Mouse (Mus musculus) intestine, postnatal 0 days (tissue): ENCODE results near the gene Ccpg1os. TPM values are rescaled to one million over a fixed set of nuclear protein-coding genes. Genes with fewer than 3 reads are reported as not detected.

Experiments used
- ATAC-seq: fragments of 200-750 bp; cut with Nextera tagmentation; 2 replicates; pipeline ENCODE4 v1.8.0; 2017; ENCODE audit warnings: mild to moderate bottlenecking, moderate TSS enrichment, moderate library complexity
- H3K27ac ChIP-seq: fragments of 300-500 bp; sonication (generic); 2 replicates; pipeline ENCODE4 v1.5.1; 2014; ENCODE audit warnings: mild to moderate bottlenecking, low read depth, low read length, moderate library complexity
- H3K27me3 ChIP-seq: fragments of 300-500 bp; sonication (generic); replicated peaks from 2 replicates; pipeline ENCODE4 v1.6.1; 2014; ENCODE audit warnings: low read length, mixed read lengths; ENCODE audit not compliant: control insufficient read depth, insufficient read depth
- H3K36me3 ChIP-seq: fragments of 300-500 bp; sonication (generic); 2 replicates; pipeline ENCODE4 v1.6.1; 2014; ENCODE audit warnings: mild to moderate bottlenecking, moderate library complexity; ENCODE audit not compliant: control insufficient read depth, insufficient read depth
- H3K4me1 ChIP-seq: fragments of 300-500 bp; sonication (generic); replicated peaks from 2 replicates; pipeline ENCODE4 v1.6.1; 2014; ENCODE audit warnings: antibody characterized with exemption, low read length, mixed read lengths; ENCODE audit not compliant: control insufficient read depth, insufficient read depth
- H3K4me2 ChIP-seq: fragments of 300-500 bp; sonication (generic); replicated peaks from 2 replicates; pipeline ENCODE4 v1.6.1; 2014; ENCODE audit warnings: low read depth, mild to moderate bottlenecking, moderate library complexity
- H3K4me3 ChIP-seq: fragments of 300-500 bp; sonication (generic); 2 replicates; pipeline ENCODE4 v1.5.1; 2014; ENCODE audit warnings: low read depth, low read length
- H3K9ac ChIP-seq: fragments of 300-500 bp; sonication (generic); 2 replicates; pipeline ENCODE4 v1.6.1; 2014; ENCODE audit warnings: mild to moderate bottlenecking, low read depth, low read length
- H3K9me3 ChIP-seq: fragments of 300-500 bp; sonication (generic); 2 replicates; pipeline ENCODE4 v1.6.1; 2016; ENCODE audit warnings: mixed run types; ENCODE audit not compliant: control insufficient read depth
- CTCF ChIP-seq: sonication (generic); IDR thresholded peaks from 2 replicates; pipeline ENCODE4 v1.5.1; 2016; ENCODE audit warnings: low read depth, mild to moderate bottlenecking, control low read depth, antibody characterized with exemption, moderate library complexity
- WGBS: fragments of 180-500 bp; shearing (Covaris S2); extraction: QIAGEN DNeasy Blood & Tissue Kit; methylation state at CpG from one replicate; pipeline ENCODE4 v1.1.7; 2014; 5-methylcytosine and 5-hydroxymethylcytosine counted together
- polyA plus RNA-seq: library from polyadenylated mRNA; unstranded; fragments of >200 nt; fragmentation: Nextera tagmentation; extraction: Ambion mirVana; gene quantifications from 2 replicates; pipeline ENCODE4 v1.2.1, GENCODE M21; 2015

Ccpg1os gene
- polyA plus RNA-seq, 1 experiment from 2014 or later: 7.7 TPM

- no peak for TF ChIP-seq CTCF
- Histone ChIP-seq H3K4me2 (no peak overlapping the region), H3K9me3 (no peaks in the 10 kb centered on the region), H3K27ac (no peak overlapping the region), H3K36me3 (peaks cover 45% of the 10 kb centered on the region), H3K27me3 (no peaks in the 10 kb centered on the region), H3K9ac (no peak overlapping the region), H3K4me1 (no peaks in the 10 kb centered on the region), H3K4me3 (no peak overlapping the region)
- 92% methylated on average over 10 of the region's 10 CpGs for WGBS
- no peak for ATAC-seq
These were observed 34.7 kb upstream of the Ccpg1os start for GRCm38 (mm10) chr9:73019841-73020240.

DNA sequence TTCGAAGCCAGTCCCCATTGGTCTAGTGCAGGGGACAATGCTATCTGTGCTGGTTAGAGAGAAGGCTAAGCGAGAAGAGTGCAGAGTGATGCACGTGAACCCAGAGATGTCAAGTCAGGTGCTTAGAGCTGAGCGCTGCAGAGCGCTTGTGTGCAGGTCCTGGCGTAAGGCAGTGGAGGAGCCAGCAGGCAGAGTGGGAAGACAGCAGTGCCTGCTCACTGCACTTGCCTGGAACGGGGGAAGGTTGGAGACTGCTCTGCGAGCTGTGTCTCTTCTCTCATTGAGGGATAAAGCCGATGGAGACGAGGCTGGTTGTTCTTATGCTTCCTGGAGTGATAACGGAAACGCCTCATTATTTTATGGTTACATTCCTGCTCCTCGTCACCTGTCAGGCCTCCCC lies 29.5 kb upstream of the Ccpg1os start:
- no peaks in the 10 kb centered on the region for H3K27me3 ChIP-seq
- H3K9me3 ChIP-seq: no peaks in the 10 kb centered on the region
- H3K4me3 ChIP-seq: no peak overlapping the region
- TF ChIP-seq CTCF: no peak
- no peak overlapping the region for H3K4me2 ChIP-seq
- 66% methylated on average over 13 of the region's 13 CpGs for whole genome bisulfite sequencing
- H3K9ac ChIP-seq: no peak overlapping the region
- H3K36me3 ChIP-seq: peaks cover 77% of the 10 kb centered on the region
- no peak overlapping the region; the same call in 1 of the 2 replicates for H3K27ac ChIP-seq
- no peak for ATAC-seq
- no peaks in the 10 kb centered on the region for H3K4me1 ChIP-seq

DNA sequence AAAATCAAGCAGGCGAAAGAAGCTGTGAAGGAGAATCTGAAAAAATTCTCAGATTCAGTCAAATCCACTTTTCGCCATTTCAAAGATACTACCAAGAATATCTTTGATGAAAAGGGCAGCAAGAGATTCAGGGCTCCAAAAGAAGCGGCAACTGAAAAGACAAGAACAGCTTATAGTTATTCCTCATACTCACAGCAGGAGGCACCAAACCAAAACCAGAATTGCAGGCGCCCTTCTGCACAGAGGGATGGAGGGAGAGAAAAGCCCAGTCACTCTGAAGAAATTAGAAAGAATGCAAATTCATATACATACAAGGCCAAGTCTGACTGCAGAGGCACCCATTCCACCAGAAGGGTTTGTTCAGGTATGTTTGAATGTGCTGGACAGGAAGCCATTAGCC lies 27.4 kb upstream of the Ccpg1os start:
- Histone ChIP-seq H3K9ac (no peak overlapping the region), H3K4me2 (no peak overlapping the region), H3K4me1 (no peaks in the 10 kb centered on the region), H3K4me3 (no peak overlapping the region), H3K27ac (no peak overlapping the region), H3K36me3 (peaks cover 70% of the 10 kb centered on the region), H3K27me3 (no peaks in the 10 kb centered on the region), H3K9me3 (no peaks in the 10 kb centered on the region)
- WGBS: 91% methylated on average over 4 of the region's 4 CpGs
- no peak for ATAC-seq
- TF ChIP-seq CTCF: peak; percentile 35

GRCm38 (mm10) chr9:73008384-73008783 lies 23.2 kb upstream of the Ccpg1os start:
- Histone ChIP-seq H3K4me1 (no peaks in the 10 kb centered on the region), H3K36me3 (peaks cover 52% of the 10 kb centered on the region), H3K27ac (no peak overlapping the region), H3K9me3 (no peaks in the 10 kb centered on the region), H3K4me2 (no peak overlapping the region), H3K9ac (no peak overlapping the region), H3K27me3 (no peaks in the 10 kb centered on the region), H3K4me3 (no peak overlapping the region)
- TF ChIP-seq CTCF: no peak
- no peak for ATAC-seq
- 63% methylated on average over 3 of the region's 3 CpGs for WGBS

DNA sequence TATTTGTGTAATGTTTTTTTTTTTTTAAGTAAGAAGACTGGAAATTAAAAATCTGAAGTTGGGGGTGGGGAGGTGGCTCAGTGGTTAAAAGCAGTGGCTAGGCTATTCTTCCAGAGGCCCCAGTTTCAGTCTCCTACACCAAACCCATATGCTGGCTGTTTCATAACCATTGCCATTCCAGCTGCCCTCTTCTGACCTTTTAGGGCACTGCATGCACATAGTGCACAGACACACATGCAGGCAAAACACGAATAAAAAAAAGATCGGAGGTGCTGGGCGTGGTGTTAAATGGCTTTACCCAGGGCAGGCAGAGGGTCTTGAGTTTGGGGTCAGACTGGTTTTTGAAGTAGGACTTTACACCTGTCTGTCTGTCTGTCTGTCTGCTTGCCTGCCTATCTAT lies 21.0 kb upstream of the Ccpg1os start:
- WGBS: 89% methylated on average over 3 of the region's 3 CpGs
- no peak overlapping the region for H3K4me3 ChIP-seq
- no peaks in the 10 kb centered on the region for H3K27me3 ChIP-seq
- no peak overlapping the region for H3K27ac ChIP-seq
- H3K4me2 ChIP-seq: no peak overlapping the region
- H3K4me1 ChIP-seq: no peaks in the 10 kb centered on the region
- peak; percentile 41 for TF ChIP-seq CTCF
- no peaks in the 10 kb centered on the region for H3K9me3 ChIP-seq
- no peak overlapping the region for H3K9ac ChIP-seq
- H3K36me3 ChIP-seq: peaks cover 42% of the 10 kb centered on the region
- ATAC-seq: no peak

GRCm38 (mm10) chr9:73005106-73005505 lies 19.9 kb upstream of the Ccpg1os start:
- Histone ChIP-seq H3K27me3 (no peaks in the 10 kb centered on the region), H3K4me2 (no peak overlapping the region), H3K9me3 (no peaks in the 10 kb centered on the region), H3K9ac (no peak overlapping the region), H3K27ac (no peak overlapping the region), H3K4me3 (no peak overlapping the region), H3K36me3 (peaks cover 37% of the 10 kb centered on the region), H3K4me1 (no peaks in the 10 kb centered on the region)
- TF ChIP-seq CTCF: no peak
- WGBS: 82% methylated on average over 6 of the region's 6 CpGs
- ATAC-seq: no peak

- no peak for ATAC-seq
- TF ChIP-seq CTCF: no peak
- Histone ChIP-seq H3K9ac (no peak overlapping the region), H3K4me3 (no peak overlapping the region), H3K27me3 (no peaks in the 10 kb centered on the region), H3K36me3 (peaks cover 34% of the 10 kb centered on the region), H3K9me3 (no peaks in the 10 kb centered on the region), H3K4me2 (no peak overlapping the region), H3K4me1 (no peaks in the 10 kb centered on the region), H3K27ac (no peak overlapping the region)
- 87% methylated on average over 8 of the region's 8 CpGs for WGBS
These were observed 18.9 kb upstream of the Ccpg1os start for GRCm38 (mm10) chr9:73004076-73004475.
